Mouse (Mus musculus): ENCODE measurements around the gene Rimklb.
A peak's percentile ranks its signal among the peaks of the same experiment; 100 is the strongest.
"Not testable (repeated sequence)": the region's sequence is repeated elsewhere in the genome, so short reads cannot be mapped to it uniquely, and the experiment has no call there.

The Rimklb gene

DNA sequence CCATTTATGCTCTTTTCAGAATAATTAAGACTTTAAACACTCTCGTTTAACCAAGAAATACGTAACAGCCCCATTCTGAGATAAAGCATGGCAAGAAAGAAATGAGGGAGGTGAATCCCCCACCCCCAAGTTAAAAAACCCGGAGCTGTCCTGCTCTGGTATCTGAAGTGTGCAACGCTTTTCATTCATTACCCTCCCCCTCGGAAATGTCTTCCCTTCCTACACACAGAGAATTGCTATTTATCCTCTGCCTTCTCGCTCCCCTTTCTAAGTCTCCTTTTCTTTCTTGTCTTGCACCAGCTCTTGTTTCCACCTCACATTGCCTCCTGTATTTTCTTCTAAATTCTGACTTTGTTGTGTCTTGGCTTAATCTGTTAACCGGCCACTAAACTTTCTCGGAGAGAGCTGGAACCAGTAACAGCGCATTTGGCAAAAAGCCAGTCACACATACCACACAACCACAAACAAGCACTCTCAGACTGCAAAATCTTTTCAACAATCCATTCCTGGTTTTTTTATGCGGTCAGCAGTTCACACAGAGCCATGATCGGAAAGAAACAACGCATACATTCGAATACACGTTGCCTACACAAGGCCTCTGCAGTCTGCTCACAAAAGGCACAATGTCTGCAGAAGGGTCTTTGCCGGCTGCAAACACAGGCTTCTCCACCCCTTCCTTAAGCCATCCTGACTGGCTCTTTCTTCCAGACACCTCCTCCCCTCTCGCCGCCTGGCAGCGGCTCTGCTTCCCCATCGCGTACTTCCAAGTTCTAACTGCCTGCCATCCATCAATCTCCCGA is 3.3 kb downstream of the Rimklb start:
- DNase-seq, result peak; percentile 16 to 17

DNA sequence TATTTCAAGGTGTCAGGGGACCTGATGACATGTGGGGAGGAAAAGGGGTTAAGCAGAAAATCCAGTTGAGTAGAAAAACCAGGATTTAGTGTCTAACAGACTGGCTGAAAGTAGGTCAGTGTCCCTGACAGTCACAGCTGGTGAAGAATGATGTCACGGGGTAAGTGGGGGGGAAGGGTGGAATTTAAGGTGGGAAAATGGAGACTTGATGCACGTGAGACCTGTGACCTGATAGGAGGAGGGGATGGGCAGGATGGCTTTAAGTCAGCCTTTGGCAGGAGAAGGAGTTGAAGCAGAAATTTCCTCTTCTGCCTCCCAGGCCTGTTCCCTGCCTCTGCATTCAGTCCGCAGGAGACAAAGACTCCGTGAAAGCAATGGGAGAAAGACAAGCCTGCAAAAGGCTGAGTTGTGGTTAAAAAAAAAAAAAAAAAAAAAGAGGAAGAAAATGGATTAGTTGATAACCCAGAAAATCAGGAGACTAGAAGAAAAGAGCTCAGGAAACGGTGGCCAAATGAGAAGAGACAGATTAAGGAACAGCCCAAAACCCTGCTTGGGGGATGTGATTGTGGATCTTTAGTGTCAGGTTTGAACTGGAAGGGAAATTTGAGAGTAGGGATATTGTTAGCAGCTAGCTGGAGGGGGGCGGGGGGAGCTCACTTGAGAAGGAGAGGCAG is 4.6 kb downstream of the Rimklb start:
- DNase-seq, result no peak

- no peak for DNase-seq
Observed at GRCm38 (mm10) chr6:122492479-122492878, 6.1 kb downstream of the Rimklb start.

GRCm38 (mm10) chr6:122491557-122491956 is 7.0 kb downstream of the Rimklb start:
- DNase-seq, result peak; percentile 39 to 64

DNA sequence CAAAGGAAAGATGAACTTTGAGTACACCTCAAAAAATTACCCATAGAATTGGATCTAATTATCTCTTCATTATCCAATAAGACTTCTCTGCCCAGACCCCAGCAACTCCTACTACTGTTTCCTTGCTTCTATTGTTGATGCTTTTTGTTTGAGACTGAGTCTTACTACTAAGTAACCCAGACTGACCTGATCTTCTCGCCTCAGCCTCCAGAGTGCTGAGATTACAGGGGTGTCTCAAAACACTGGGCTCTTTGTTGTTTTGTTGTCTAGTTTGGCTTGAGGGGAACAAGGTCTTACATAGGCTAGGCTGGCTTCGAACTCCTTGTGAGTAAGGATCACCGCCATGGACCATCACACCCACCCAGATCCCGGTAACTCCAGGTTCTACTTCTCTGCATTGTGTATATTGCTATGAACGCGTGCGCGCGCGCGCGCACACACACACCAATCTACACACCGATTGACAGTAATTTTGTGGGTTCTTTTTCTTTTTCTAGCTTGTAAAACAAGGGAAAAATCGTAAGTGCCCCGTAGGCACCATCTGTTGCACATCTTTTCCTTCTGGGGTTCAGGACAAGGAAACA is 7.5 kb downstream of the Rimklb start:
- DNase-seq, result no peak

DNA sequence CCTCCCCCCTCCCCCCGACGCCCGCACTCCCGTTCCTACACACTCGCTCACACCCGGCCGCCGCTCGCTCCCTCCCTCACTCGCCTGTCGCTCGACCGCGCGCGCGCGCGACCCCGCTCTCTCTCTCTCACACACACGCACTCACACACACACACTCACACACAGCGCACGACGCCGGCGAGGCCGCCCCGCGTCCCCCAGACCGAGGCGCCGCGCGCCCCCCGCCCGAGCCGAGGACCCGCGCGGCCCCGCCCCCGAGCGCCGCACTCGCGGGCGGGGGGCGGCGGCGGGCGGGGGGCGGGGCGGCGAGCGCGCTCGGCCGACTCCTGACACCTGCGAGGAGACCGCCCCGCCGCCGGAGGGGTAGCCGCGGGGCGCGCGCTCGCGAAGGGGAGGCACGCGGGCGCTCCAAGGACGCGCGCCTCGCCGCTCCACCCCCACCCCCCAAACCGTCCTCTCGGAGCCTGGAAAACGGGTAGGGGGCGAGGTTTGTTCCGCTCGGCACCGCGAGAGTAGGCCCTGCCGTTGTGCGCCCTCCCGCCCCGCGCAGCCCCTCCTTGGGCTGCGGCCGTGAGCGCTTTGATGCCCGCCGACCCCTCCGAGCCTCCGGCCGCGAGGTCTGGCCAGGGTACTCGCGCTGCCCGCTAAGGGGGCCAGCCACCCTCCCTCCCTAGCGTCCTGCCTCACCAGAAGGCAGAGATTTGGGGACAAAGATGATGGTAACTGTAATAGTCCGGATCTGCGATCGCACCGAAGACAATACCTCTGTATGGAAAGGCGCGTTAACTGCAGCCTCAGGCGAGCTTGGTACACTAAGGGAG is 12.1 kb downstream of the Rimklb start:
- peak; percentile 53 to 69 for DNase-seq

- peak; percentile 34 to 52 for DNase-seq
Observed at GRCm38 (mm10) chr6:122485401-122486296, 12.9 kb downstream of the Rimklb start.

DNA sequence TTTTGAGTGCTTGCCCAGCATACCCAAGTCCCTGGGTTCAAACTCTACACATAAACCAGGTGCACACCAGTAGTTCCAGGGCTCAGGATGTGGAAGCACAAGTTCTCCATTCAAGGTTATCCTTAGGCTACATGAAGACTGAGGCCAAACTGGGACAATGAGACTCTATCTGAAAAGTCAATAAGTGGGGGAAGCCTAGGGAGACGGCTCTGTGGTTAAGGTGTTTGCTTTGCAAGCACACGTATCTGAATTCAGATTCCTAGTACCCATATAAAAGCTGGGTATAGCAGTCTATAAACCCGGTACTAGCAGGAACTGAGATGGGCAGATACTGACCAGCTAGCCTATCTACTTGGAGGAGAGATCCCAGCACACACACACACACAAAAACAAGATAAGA is 20.5 kb downstream of the Rimklb start:
- no peak for DNase-seq

- not testable (repeated sequence) for DNase-seq
Observed at GRCm38 (mm10) chr6:122471461-122471860, 27.1 kb downstream of the Rimklb start.

- DNase-seq, result no peak
Observed at GRCm38 (mm10) chr6:122470240-122470639, 28.3 kb downstream of the Rimklb start.

DNA sequence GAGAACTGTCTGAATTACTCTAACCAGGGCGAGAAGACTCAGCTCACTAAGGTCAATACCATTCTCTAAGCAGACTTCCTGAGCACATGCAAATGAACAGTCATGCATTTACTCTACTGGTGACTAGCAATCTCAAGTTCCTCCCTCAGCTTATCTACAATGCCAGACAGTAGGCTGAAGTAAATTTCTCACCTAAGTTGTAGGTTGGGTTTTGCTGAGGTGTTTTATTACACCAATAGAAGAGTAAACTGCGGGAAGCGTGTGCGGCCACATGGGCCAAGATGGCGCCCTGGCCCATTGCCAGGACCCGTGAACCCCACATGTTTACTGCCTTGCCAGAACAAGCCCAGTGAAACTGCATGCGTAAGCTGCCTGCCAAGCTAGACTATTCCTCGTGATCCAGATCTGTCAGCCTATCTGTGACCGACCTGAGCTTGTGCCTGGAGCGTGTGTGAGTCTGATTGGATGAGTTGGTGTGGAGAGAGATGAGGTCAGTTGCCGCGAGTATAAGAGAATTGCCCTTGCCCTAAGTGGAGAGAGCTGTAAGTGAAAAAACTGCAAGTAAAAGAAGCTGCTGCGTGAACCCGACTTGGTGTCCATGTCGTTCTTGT is 29.4 kb downstream of the Rimklb start:
- no peak for DNase-seq

DNA sequence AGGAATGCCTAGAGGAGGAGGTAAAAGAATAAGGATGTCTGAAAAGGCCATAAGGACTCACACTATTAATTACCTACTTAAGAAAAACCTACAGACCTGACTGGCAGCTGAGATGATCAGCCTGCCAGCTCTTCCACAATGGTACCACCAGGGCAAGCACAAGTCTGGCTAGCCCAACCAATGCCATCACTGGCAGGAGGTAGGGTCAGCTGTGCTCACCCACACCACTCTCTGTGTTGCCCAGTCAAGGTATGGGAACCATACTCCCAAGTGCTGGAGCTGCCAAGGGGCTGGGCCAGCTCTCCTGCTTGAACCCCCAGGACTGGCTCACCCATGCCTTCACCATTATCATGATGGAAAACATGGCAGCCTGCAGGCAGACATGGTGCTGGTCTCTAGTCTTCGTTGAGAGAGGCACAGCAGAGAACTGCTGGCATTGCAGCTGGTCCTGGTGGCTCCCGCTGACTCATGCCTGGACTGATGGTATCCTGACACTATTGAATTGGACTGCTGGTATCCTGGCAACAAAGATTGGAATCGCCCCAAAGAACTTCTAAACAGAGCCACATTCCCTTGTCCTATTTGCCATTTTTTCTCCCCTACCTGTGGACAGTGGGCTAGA is 32.4 kb downstream of the Rimklb start:
- no peak for DNase-seq

DNA sequence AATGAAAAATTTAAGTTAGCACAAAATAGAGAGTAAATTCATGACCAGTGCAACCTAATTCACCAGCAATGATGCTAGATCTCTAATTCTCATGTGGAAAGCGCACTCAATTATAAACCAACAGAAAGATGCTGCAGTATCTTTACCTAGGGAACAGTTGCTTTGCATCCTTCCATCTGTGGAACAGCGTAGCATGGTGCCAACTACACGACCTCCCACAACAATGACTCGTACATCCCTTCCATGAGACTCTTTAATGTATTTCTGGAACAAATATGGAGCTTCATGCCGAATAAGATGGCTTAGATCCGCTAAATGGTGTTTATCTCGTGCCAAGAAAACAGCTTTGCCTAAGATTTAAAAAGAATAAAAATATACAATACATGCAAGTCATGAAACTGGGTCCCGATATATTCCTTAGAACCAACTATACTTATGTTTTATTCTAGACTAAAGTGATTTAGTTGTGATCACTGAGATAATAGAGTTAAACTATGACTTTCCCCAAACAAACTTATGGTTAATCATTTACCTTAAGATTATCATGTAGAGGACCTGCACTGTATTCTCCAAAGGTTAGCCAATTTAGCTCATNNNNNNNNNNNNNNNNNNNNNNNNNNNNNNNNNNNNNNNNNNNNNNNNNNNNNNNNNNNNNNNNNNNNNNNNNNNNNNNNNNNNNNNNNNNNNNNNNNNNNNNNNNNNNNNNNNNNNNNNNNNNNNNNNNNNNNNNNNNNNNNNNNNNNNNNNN is 39.4 kb downstream of the Rimklb start:
- no peak for DNase-seq

DNA sequence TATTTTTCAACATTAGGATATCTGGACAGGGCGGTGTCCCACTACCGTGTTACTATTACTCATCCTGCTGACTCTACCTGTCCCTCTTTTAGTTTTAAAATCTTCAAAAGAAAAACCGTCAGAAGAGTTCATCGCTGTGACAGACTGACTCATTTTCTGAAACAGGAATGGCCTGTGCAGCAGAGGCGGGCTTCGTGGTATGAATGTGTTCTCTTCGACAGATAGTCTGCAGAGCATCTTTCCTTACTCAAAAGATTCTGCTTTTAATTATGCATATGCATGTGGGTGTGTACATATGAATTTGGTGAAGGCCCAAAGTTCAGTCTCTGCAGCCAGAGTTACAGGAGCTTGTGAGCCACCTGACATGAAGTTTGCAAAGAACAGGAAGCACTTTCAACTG is 50.7 kb downstream of the Rimklb start:
- no peak for DNase-seq

DNA sequence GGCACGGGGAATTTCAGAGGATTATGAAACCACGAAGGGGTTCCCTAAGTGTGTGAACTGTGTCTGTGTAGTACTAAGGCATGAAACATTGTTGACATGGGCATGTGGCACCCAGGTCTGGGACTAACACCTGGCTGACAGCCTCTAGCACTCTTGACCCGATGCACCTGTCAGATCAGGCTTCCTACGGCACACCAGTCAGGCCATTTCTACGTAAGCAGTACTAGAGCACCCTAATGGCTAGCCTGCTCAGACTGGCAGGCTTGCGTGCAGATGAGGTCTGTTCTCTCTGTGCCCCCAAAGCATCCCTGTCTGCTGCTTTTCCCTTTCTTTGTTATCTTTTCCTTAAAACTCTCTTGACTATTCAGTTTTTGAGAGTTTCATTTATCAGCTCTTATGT is 53.3 kb downstream of the Rimklb start:
- DNase-seq, result no peak

DNA sequence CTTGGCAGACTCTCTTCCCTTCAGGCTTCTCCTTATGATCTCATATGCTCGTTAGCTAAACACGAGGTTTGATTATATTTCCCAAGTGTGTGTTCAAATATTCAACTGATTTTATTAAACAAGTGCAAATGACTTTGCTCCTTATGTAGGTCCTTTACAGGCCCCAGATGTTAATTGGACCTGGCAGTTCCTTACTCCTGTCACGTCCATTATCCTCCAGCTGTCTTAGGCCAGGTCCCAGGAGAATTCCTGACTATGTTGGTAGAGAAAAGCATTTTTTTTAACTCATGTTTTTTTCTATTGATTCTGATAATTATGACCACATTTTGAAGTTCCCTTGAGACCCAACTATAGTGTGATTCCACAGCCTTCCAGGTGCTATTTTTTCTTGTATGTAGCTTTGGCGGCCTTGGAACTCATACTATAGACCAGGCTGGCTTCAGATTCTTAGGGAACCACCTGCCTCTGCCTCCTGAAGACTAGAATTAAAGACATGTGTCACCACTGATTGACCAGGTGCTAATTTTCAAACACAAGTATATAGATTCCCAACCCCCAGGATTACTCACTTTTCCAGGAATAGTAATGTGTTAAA is 57.8 kb downstream of the Rimklb start:
- no peak for DNase-seq

GRCm38 (mm10) chr6:122439249-122439648 is 59.3 kb downstream of the Rimklb start:
- no peak for DNase-seq

GRCm38 (mm10) chr6:122435270-122435669 is 63.3 kb downstream of the Rimklb start:
- no peak for DNase-seq

GRCm38 (mm10) chr6:122427456-122427855 is 71.1 kb downstream of the Rimklb start:
- no peak for DNase-seq

DNA sequence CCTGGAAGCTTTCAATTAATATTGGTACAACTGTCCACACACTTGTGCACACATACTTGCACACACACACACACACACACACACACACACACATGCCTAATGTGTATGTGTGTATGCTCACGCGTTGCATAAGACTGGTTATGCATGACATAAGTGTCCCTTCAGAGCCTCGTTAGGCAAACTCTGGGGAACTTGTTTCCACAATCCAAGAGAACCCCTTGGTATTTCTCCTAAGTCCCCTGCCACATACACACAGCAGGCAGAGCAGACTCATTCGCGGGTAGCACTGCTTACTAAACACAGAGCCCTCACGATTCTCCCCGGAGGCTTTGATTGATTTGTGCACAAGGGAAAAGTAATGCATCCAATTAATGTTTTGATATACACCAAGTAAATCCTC is 81.5 kb downstream of the Rimklb start:
- no peak for DNase-seq
